Mouse (Mus musculus) WW6 (cell line): ENCODE results near the gene Inpp4b.

Source experiments
- DNase-seq: peaks from one replicate; pipeline ENCODE4 v3.0.0-alpha.2; 2013; ENCODE audit warnings: low read depth, low spot score

Gene Inpp4b

DNA sequence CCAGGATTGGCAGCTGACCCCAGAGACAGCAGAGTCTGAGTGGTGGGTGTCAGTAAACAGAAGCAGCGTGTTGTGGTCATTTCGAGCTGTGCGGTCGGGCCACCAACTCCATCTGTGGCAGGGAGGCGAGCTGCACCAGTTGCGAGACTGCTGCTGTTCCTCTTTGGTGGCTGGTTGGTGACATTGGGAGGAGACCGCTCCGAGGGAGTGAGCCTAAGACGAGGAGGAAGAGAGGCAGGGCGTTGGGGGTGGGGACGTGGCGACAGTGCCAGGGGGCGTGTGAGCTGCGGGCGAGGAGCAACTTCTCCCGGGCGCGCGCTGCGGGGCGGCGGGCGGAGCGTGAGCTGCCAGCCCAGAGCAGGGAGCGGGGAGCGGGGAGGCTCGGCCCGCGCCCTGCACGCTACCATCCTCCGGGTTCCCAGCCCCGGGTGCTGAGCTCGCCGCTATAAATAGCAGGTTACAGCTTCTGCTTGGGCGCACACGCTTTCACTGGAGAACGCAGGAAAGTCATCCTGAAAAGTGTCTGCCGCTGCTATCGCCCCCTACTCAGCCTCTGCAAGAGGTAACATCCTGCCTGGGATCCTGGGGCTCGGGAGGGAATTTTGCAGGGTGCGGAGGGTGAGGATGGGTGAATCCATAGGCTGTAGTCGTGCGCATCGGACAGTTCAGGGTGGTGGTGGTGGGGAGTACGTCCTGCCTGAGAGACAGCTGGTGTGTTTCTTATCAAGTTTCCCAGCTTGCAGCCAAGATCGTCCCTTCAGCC is at the start of gene Inpp4b:
Inpp4b (plus strand) TSS at position 321 of the 763 bp plus-strand sequence.
- DNase-seq: peak; percentile 45

- DNase-seq: no peak
These were observed 7.1 kb upstream of the Inpp4b start for GRCm38 (mm10) chr8:81335250-81335649.

GRCm38 (mm10) chr8:81341191-81341590 is 1.2 kb upstream of the Inpp4b start:
- DNase-seq: no peak

DNA sequence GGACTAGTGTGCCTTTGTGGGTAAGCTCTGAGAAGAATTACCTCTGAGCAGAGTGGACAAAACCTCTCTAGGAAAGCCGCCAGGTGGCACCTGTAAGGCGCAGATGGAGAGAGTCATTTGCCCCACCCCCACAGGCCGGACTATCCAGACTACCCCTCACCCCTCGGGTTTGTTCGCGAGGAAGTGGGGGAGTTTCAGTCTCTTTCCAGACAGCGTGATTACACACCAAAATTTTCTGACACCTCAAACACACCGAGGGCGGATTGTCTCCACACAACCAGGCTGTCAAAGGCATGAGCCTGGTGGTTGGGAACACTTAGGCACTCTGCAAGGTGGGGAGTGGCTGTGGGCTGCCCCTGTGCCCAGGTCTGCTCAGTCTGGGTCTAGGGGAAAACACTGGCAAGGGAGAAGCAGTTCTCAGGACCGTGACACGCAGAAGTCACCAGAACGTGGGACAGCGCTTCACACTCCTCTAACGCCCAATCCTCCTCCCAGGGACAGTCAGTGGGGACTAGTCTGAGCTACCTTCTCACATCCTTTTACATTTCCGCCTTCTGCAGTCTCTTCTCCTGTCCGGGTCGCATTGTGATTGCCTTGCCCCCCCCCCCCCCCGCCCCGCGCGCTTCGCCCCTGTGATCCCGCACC is 643 bp upstream of the Inpp4b start:
- DNase-seq: peak; percentile 55

DNA sequence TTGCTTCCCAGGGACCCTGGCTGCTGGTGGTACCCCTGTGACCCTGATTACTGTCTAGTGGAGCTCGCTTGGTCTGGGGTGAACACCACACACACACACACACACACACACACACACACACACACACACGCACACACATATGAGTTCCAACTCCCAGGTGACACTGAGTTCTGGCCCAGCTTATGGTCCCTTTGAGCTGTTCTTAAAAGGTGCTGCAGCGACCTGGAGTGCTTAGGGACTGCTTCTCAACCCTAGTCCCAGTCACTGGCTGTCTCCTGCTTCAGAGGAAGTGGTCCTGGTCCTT is 595 bp downstream of the Inpp4b start:
- no peak for DNase-seq

- DNase-seq: no peak
These were observed 2.9 kb downstream of the Inpp4b start for GRCm38 (mm10) chr8:81345170-81345697.

DNA sequence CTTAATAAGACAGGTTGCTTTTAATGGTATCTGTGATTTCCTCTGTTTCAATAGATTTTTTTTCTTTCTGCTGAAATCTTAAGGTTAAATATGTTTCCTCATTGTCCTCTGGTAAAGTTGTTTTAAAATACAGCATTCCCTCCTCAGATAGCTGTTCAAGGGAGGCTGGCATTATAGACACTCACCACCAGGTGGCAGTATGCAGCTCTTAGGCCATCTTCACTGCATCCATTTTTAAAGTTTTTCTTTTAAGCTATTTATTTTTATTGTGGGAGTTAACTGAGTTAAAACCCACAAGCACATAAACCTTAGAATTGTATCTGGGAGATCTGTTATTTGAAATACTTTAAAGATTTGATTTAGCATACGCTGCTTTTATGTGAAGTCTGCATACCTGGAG is 7.1 kb downstream of the Inpp4b start:
- DNase-seq: no peak

- DNase-seq: no peak
These were observed 11.1 kb downstream of the Inpp4b start for GRCm38 (mm10) chr8:81353460-81353859.

DNA sequence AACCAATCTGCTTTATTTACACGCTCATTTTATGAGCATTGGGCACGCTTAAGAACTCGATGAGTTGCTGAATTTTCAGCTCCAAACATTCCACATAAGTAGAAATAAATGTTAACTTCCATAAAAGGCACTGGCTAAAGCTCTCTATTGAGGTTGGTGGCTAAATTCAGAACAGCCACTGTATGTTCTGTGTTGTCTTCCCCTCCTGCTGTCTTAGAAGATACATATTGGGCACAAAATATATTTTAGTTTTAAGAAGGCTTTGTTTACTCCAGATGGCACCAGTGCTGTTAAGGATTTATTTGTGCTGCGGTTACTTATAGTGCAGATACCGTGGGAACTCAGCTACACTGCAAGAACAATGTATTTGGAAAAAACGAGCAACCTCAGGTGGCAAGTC is 15.8 kb downstream of the Inpp4b start:
- no peak for DNase-seq

- DNase-seq: no peak
These were observed 18.2 kb downstream of the Inpp4b start for GRCm38 (mm10) chr8:81360518-81360917.

- no peak for DNase-seq
These were observed 18.8 kb downstream of the Inpp4b start for GRCm38 (mm10) chr8:81361162-81361561.

- no peak for DNase-seq
These were observed 28.3 kb downstream of the Inpp4b start for GRCm38 (mm10) chr8:81370607-81371006.

DNA sequence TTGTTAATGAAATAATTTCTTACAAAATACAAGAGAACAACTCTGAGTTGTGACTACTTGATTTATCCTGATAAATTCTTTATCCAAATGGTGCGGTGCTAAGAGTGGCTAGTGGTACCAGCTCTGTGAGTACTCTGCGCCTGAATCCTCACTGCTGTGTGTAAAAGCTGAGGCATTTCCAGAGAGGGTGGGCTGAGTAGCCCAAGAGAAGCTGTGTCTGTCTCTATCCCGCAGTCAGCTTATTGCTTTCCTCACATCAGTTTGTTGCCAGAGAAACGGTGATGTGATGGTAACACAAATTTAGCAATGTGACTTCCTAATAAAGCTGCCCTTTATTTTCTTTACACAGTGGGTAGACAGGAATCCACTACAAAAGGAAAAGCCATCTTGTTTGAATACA is 29.5 kb downstream of the Inpp4b start:
- no peak for DNase-seq

DNA sequence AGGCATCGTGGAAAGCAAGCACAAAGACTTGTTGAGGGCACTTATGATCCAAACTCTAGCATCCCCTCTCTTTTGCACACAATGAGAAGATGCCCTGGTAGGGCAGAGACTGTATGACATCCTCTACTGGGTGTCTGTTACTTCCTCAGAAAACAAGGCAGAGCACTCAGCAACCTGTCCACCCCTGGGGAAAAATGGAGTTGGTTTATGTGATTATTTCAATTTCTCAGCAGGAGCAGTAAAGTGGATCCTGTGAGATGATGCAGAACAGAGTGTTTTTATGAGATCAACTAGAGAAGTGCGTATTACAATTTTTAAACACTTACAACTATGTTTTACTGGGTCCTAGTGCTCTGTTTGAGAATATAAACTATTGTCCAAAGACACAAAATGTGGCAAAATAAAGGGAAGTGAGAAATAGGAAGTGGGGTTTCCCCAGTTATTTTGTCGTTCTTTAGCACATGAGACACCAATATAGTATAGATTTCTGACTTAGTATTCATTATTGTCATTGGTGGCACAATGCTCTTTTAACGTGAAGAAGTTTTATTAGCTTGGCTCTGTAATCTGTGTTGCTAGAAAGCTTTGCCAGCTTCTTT is 32.6 kb downstream of the Inpp4b start:
- DNase-seq: no peak

GRCm38 (mm10) chr8:81388953-81389352 is 46.6 kb downstream of the Inpp4b start:
- DNase-seq: no peak

DNA sequence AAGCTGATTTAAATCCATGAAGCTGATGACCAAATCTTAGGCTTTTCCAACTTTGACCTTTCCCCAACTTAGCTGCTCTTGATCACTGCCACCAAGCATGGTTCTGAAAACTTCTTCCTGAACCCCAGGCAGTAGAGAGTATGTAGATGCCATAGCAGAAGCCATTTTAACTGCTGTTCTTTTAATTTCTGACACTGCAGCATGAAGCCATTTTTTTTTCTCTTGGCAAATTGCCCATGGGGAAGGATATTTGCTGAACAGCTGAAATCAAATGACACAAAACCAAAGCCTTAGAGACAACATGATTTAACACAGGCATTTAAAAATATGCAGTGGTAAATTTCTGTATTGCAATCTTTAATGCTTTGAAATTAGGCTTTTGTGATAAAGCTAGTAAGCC is 56.7 kb downstream of the Inpp4b start:
- DNase-seq: no peak

DNA sequence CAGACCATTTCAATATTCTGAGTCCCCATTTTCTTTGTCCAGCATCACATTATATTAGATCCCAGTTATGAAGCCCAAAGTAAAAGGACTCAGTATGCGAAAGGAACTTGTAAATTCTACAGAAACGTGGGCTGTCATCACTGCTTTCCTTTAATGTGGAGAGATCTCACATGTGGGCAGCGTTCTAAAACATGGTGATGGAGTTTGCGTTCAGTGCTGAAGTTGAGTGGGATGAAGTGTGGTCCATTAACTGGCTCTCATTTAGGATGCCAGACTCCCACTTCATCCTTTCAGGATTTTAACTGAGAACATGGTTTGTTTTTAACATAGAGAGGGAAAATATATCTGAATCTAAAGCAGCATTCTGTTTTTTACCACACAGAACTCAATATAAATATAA is 57.1 kb downstream of the Inpp4b start:
- no peak for DNase-seq

GRCm38 (mm10) chr8:81412707-81413106 is 70.4 kb downstream of the Inpp4b start:
- DNase-seq: no peak

GRCm38 (mm10) chr8:81443957-81444356 is 101.6 kb downstream of the Inpp4b start:
- no peak for DNase-seq

DNA sequence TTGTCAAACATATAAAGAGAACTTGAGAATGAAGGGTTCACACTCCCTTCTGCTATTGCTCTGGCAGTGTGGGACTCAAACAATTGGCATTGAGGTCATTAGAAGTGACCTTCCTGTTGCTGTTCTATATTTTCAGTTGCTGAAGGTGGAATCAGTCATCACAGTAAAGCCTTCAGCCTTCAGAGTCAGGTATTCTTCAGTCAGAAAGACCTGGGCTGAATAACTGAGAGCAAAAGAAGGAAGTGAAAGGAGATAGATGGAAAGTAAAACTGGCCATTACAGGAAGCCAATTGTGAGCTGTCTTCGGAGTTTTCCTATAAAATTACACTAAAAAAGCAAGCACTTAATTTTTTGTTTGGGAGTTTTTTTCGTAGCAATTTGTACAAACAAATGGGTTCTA is 107.4 kb downstream of the Inpp4b start:
- DNase-seq: no peak

DNA sequence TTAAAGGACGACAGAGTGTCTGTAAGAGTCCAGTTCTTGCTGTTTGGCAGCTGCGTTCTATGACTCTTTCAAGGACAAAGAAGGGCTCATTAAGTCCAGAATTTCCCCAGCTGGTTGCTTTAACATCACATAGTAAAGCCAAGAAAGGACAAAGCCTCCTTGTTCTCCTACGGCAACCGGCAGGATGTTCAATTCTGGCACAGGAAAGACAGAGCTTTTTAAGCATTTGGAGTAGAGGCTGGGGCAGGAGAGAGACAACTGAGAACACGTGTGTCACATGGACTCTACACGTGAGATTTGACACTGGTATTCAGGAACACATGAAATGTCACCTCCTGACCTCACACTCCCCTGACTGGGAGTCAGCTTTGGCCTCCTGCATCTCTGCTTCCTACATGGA is 109.7 kb downstream of the Inpp4b start:
- DNase-seq: no peak

- DNase-seq: no peak
These were observed 112.5 kb downstream of the Inpp4b start for GRCm38 (mm10) chr8:81454830-81455229.

DNA sequence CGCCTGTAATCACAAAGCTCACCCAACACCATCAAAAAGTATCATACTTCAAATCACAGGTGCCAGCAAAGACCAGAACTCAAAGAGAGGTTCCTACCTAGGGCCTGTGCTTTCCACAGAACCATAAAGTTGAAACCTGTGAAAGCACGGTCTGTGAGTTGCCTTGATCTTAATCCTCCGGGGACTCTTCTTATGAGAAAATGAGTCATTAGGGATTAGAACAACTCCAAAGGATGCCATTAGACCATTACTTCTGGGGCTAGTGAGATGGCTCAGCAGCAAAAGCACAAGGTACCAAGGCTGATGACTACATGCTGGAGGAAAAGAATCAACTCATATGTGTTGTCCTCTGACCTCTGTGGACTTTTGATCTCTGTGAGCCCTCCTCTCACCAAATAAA is 121.4 kb downstream of the Inpp4b start:
- no peak for DNase-seq
